Mouse (Mus musculus) heart, postnatal 0 days (tissue): ENCODE data around the gene Dusp23.

ENCODE experiments used
- CTCF ChIP-seq: IDR thresholded peaks from 2 replicates; pipeline ENCODE4 v1.5.1; 2016; ENCODE audit warnings: antibody characterized with exemption, control low read depth, low read depth
- EP300 ChIP-seq: IDR thresholded peaks from 2 replicates; pipeline ENCODE4 v1.6.1; 2016; ENCODE audit warnings: antibody characterized with exemption, low read depth

- TF ChIP-seq CTCF (no peak), EP300 (no peak)
Observed at GRCm38 (mm10) chr1:172659688-172660087, 26.9 kb upstream of the Dusp23 start.
